Mouse (Mus musculus): ENCODE results near the gene Nle1. TPM values are rescaled to one million over a fixed set of nuclear protein-coding genes. Genes with fewer than 3 reads are reported as not detected.

The Nle1 gene
- polyA plus RNA-seq, 1 experiment from 2014 or later: 9.2 TPM

DNA sequence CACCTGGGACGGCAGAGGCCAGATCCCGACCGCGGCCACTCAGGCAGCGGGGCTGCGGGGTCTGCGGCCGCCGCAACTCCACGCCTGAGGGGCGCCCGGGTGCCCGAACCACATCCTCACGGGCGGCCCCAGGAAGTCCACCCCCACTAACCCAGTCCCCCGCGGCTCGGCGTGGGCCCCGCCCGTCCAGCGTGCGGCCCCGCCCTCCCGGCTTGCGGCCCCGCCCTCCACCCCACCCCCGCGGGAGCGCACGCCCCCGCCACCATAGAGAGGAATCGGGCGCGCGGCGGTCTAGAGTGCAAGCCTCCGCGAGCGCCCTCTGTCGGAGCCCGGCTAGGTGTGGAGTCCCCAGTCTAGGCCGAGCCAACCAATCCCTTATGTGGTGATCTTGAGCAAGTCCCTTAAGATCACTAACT is 37.2 kb downstream of the Nle1 start, which contains the start of gene Rffl:
Gene Rffl (minus strand): TSS at position 180 of the 416 bp plus-strand sequence.
- Histone ChIP-seq H3K36me3 (replicated peaks; ENCODE audit: insufficient read depth, low read length) (no peaks in the 10 kb centered on the region), H3K27ac (ENCODE audit: low read depth) (peak within 1 kb of the TSS; percentile 96), H3K4me3 (ENCODE audit: low read depth, low read length) (peak within 1 kb of the TSS; percentile 79), H3K9ac (replicated peaks) (peak within 1 kb of the TSS; percentile 85), H3K4me2 (ENCODE audit: low read depth, low read length) (peak within 1 kb of the TSS; percentile 70), H3K4me1 (ENCODE audit: insufficient read depth) (peaks cover 9% of the 10 kb centered on the region), H3K9me3 (ENCODE audit: low read length) (no peaks in the 10 kb centered on the region), H3K27me3 (ENCODE audit: insufficient read depth, low read length) (no peaks in the 10 kb centered on the region)
- TF ChIP-seq EP300 (IDR thresholded peaks at IDR 0.05; ENCODE audit: low read depth): no peak
- peak; percentile 91 for TF ChIP-seq CTCF (IDR thresholded peaks at IDR 0.05; ENCODE audit: low read depth)
- ATAC-seq: peak; percentile 96
- WGBS (ENCODE audit: insufficient replicate concordance): 2% methylated on average over 33 of the region's 43 CpGs
- peak; percentile 99 for DNase-seq

GRCm38 (mm10) chr11:82870173-82871030 is 37.8 kb downstream of the Nle1 start:
- Histone ChIP-seq H3K36me3 (replicated peaks; ENCODE audit: insufficient read depth, low read length) (no peaks in the 10 kb centered on the region), H3K9ac (replicated peaks) (peak overlapping the region; percentile 85), H3K27me3 (ENCODE audit: insufficient read depth, low read length) (no peaks in the 10 kb centered on the region), H3K9me3 (ENCODE audit: low read length) (no peaks in the 10 kb centered on the region), H3K4me1 (ENCODE audit: insufficient read depth) (peaks cover 9% of the 10 kb centered on the region), H3K4me2 (ENCODE audit: low read depth, low read length) (peak overlapping the region; percentile 70), H3K27ac (ENCODE audit: low read depth) (peak overlapping the region; percentile 96), H3K4me3 (ENCODE audit: low read depth, low read length) (peak overlapping the region; percentile 79)
- ATAC-seq (peak; percentile 84), DNase-seq (peak; percentile 79)
- TF ChIP-seq EP300 (IDR thresholded peaks at IDR 0.05; ENCODE audit: low read depth) (peak; percentile 40; the same call in 1 of the 2 replicates), CTCF (IDR thresholded peaks at IDR 0.05; ENCODE audit: low read depth) (no peak)
- under 1% methylated on average over 36 of the region's 36 CpGs for WGBS (ENCODE audit: insufficient replicate concordance)

- ATAC-seq (no peak), DNase-seq (no peak)
- 37% methylated on average over 9 of the region's 9 CpGs for WGBS (ENCODE audit: insufficient replicate concordance)
- Histone ChIP-seq H3K36me3 (replicated peaks; ENCODE audit: insufficient read depth, low read length) (no peaks in the 10 kb centered on the region), H3K4me1 (ENCODE audit: insufficient read depth) (peaks cover 10% of the 10 kb centered on the region), H3K9me3 (ENCODE audit: low read length) (no peaks in the 10 kb centered on the region), H3K27me3 (ENCODE audit: insufficient read depth, low read length) (no peaks in the 10 kb centered on the region), H3K9ac (replicated peaks) (peak overlapping the region; percentile 85), H3K27ac (ENCODE audit: low read depth) (peak overlapping the region; percentile 96), H3K4me3 (ENCODE audit: low read depth, low read length) (peak overlapping the region; percentile 79), H3K4me2 (ENCODE audit: low read depth, low read length) (peak overlapping the region; percentile 70)
- no peak for TF ChIP-seq CTCF (IDR thresholded peaks at IDR 0.05; ENCODE audit: low read depth)
- TF ChIP-seq EP300 (IDR thresholded peaks at IDR 0.05; ENCODE audit: low read depth): no peak
These were observed 38.6 kb downstream of the Nle1 start for GRCm38 (mm10) chr11:82869506-82870172.

DNA sequence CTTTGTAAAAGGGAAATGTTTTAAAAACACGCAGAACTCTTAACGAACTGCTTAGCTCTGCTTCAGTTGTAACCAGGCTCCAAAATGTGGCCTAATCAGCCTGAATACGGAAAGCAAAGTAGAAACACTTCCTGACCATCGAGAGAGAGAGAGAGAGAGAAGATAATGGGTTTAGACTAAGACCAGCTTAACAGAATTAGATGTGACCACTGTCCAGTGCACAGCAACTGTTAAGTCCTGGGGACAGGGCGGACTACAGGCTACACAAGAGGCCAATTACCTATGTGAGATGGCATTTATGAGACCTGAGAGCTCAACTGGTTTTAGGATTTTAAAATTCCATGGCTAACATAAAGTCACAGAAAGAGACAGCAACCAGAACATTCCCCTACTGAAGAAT is 40.3 kb downstream of the Nle1 start:
- no peak for TF ChIP-seq EP300 (IDR thresholded peaks at IDR 0.05; ENCODE audit: low read depth)
- TF ChIP-seq CTCF (IDR thresholded peaks at IDR 0.05; ENCODE audit: low read depth): no peak
- Histone ChIP-seq H3K27ac (ENCODE audit: low read depth) (no peak overlapping the region), H3K4me3 (ENCODE audit: low read depth, low read length) (0 out of 2 replicates have a peak overlapping the region, but pooled peaks have one; percentile 3), H3K9ac (replicated peaks) (no peak overlapping the region), H3K9me3 (ENCODE audit: low read length) (no peaks in the 10 kb centered on the region), H3K27me3 (ENCODE audit: insufficient read depth, low read length) (no peaks in the 10 kb centered on the region), H3K36me3 (replicated peaks; ENCODE audit: insufficient read depth, low read length) (no peaks in the 10 kb centered on the region), H3K4me1 (ENCODE audit: insufficient read depth) (peaks cover 24% of the 10 kb centered on the region), H3K4me2 (ENCODE audit: low read depth, low read length) (peak overlapping the region; percentile 70)
- DNase-seq (no peak), ATAC-seq (no peak)
- 35% methylated on average over 5 of the region's 5 CpGs for WGBS (ENCODE audit: insufficient replicate concordance)

- ATAC-seq (no peak), DNase-seq (no peak)
- Histone ChIP-seq H3K4me1 (ENCODE audit: insufficient read depth) (peaks cover 24% of the 10 kb centered on the region), H3K4me3 (ENCODE audit: low read depth, low read length) (no peak overlapping the region), H3K36me3 (replicated peaks; ENCODE audit: insufficient read depth, low read length) (no peaks in the 10 kb centered on the region), H3K9me3 (ENCODE audit: low read length) (no peaks in the 10 kb centered on the region), H3K9ac (replicated peaks) (0 out of 2 replicates have a peak overlapping the region, but pooled peaks have one; percentile 1), H3K27ac (ENCODE audit: low read depth) (0 out of 2 replicates have a peak overlapping the region, but pooled peaks have one; percentile 39), H3K27me3 (ENCODE audit: insufficient read depth, low read length) (no peaks in the 10 kb centered on the region), H3K4me2 (ENCODE audit: low read depth, low read length) (peak overlapping the region; percentile 70)
- TF ChIP-seq EP300 (IDR thresholded peaks at IDR 0.05; ENCODE audit: low read depth): no peak
- no peak for TF ChIP-seq CTCF (IDR thresholded peaks at IDR 0.05; ENCODE audit: low read depth)
- WGBS (ENCODE audit: insufficient replicate concordance): 26% methylated on average over 7 of the region's 7 CpGs
These were observed 41.2 kb downstream of the Nle1 start for GRCm38 (mm10) chr11:82866850-82867564.
